Mouse (Mus musculus): ENCODE results near the gene Nr2e1. TPM values are rescaled to one million over a fixed set of nuclear protein-coding genes. Genes with fewer than 3 reads are reported as not detected.

The Nr2e1 gene
- total and polyA plus RNA-seq, 3 experiments = not detected

- H3K9me3 ChIP-seq (replicated peaks; ENCODE audit: insufficient read depth, low read length) = no peaks in the 10 kb centered on the region
- no peak overlapping the region for H3K4me3 ChIP-seq (ENCODE audit: control insufficient read depth in 1 of 2, insufficient read depth in 1 of 2, low read depth in 2 of 2, low read length in 2 of 2)
- no peak overlapping the region for H3K9ac ChIP-seq (ENCODE audit: control insufficient read depth, low read depth, low read length, poor library complexity, severe bottlenecking)
- no peak overlapping the region for H3K27ac ChIP-seq (ENCODE audit: control insufficient read depth, low read depth, low read length)
- no peaks in the 10 kb centered on the region; a peak in 1 of 4 replicates for H3K27me3 ChIP-seq (ENCODE audit: control insufficient read depth in 1 of 2, insufficient read depth in 2 of 2, low read length in 2 of 2)
- no peaks in the 10 kb centered on the region for H3K4me1 ChIP-seq (ENCODE audit: control insufficient read depth in 1 of 2, insufficient read depth in 2 of 2, low read length in 2 of 2)
- DNase-seq (ENCODE audit: low read depth, low spot score) = no peak
- no peaks in the 10 kb centered on the region for H3K36me3 ChIP-seq (ENCODE audit: control insufficient read depth in 1 of 2, insufficient read depth in 2 of 2, low read length in 2 of 2)
- TF ChIP-seq ZC3H11A (IDR thresholded peaks at IDR 0.05; ENCODE audit: low read depth, low read length) (no peak), USF1 (IDR thresholded peaks at IDR 0.05; ENCODE audit: low read depth, low read length) (no peak)
- no peaks in the 10 kb centered on the region for H3K79me2 ChIP-seq (ENCODE audit: control insufficient read depth, insufficient read depth, low read length, poor library complexity)
Observed at GRCm38 (mm10) chr10:42578698-42579474, 4.5 kb downstream of the Nr2e1 start.

- H3K9me3 ChIP-seq (replicated peaks; ENCODE audit: insufficient read depth, low read length) = no peaks in the 10 kb centered on the region
- no peak for DNase-seq (ENCODE audit: low read depth, low spot score)
- no peak overlapping the region for H3K4me3 ChIP-seq (ENCODE audit: control insufficient read depth in 1 of 2, insufficient read depth in 1 of 2, low read depth in 2 of 2, low read length in 2 of 2)
- H3K36me3 ChIP-seq (ENCODE audit: control insufficient read depth in 1 of 2, insufficient read depth in 2 of 2, low read length in 2 of 2) = no peaks in the 10 kb centered on the region
- TF ChIP-seq ZKSCAN1 (IDR thresholded peaks at IDR 0.05; ENCODE audit: low read depth, low read length) (no peak), SIN3A (IDR thresholded peaks at IDR 0.05; ENCODE audit: low read length) (no peak), NELFE (IDR thresholded peaks at IDR 0.05; ENCODE audit: low read depth, low read length) (no peak), BHLHE40 (IDR thresholded peaks at IDR 0.05; ENCODE audit: borderline replicate concordance, low read depth, low read length) (no peak), EP300 (IDR thresholded peaks at IDR 0.05; ENCODE audit: low read depth in 1 of 2, low read length in 2 of 2) (no peak), GATA1 (IDR thresholded peaks at IDR 0.05; ENCODE audit: low read depth, low read length) (no peak), ETS1 (IDR thresholded peaks at IDR 0.05; ENCODE audit: low read depth, low read length) (no peak), MAFK (IDR thresholded peaks at IDR 0.05; ENCODE audit: borderline replicate concordance, low read depth, low read length) (no peak), KAT2A (conservative IDR thresholded peaks at IDR 0.05; ENCODE audit: low read depth, low read length) (no peak), MAZ (IDR thresholded peaks at IDR 0.05; ENCODE audit: low read depth, low read length) (no peak), HCFC1 (IDR thresholded peaks at IDR 0.05; ENCODE audit: low read depth, low read length) (no peak), ZNF384 (IDR thresholded peaks at IDR 0.05; ENCODE audit: low read depth, low read length) (no peak), ZC3H11A (IDR thresholded peaks at IDR 0.05; ENCODE audit: low read depth, low read length) (no peak), SMC3 (IDR thresholded peaks at IDR 0.05; ENCODE audit: low read depth, low read length) (no peak), POLR2A (IDR thresholded peaks at IDR 0.05; ENCODE audit: control insufficient read depth in 1 of 2, insufficient read depth in 1 of 2, low read depth in 1 of 2, low read length in 2 of 2, poor library complexity in 1 of 2) (no peak), MYC (IDR thresholded peaks at IDR 0.05; ENCODE audit: low read depth, low read length) (no peak), POLR2AphosphoS2 (IDR thresholded peaks at IDR 0.05; ENCODE audit: low read length) (no peak), NRF1 (IDR thresholded peaks at IDR 0.05; ENCODE audit: insufficient read depth, low read depth, low read length, poor library complexity, severe bottlenecking) (no peak), JUND (IDR thresholded peaks at IDR 0.05; ENCODE audit: low read depth, low read length) (no peak)
- no peak overlapping the region for H3K27ac ChIP-seq (ENCODE audit: control insufficient read depth, low read depth, low read length)
- H3K79me2 ChIP-seq (ENCODE audit: control insufficient read depth, insufficient read depth, low read length, poor library complexity) = no peaks in the 10 kb centered on the region
- H3K4me1 ChIP-seq (ENCODE audit: control insufficient read depth in 1 of 2, insufficient read depth in 2 of 2, low read length in 2 of 2) = no peaks in the 10 kb centered on the region
- no peak overlapping the region for H3K9ac ChIP-seq (ENCODE audit: control insufficient read depth, low read depth, low read length, poor library complexity, severe bottlenecking)
- H3K27me3 ChIP-seq (ENCODE audit: control insufficient read depth in 1 of 2, insufficient read depth in 2 of 2, low read length in 2 of 2) = no peaks in the 10 kb centered on the region; a peak in 1 of 4 replicates
Observed at GRCm38 (mm10) chr10:42578281-42578675, 5.2 kb downstream of the Nr2e1 start.
